In the genomic region with DNA sequence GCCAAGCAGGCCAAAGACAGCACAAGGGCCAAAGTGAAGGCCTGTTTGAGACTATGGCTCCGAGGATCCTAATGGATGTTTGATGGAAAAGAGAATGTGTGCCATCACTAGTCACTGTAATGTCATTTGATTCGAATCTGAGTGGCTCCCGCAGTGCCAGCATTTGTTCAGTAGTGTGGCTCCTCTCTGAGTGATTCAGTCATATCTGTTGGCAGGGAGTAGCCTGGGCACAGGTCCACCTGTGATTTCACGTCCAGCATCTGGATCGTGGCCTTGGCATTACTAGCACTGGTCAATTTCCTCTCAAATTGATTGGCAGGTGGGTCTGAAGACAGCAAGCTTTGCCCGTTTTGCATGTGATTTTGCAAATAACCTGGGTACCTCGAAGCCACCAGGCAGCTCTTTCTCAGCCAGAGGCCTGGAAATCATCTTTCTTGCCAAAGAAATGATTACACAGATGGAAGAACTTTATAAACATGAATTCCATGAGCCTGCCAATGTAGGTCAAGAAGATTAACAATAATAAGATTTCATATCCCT, we compare ENCODE assay signal across 12 mouse cellular contexts. TPM values are rescaled to one million over a fixed set of nuclear protein-coding genes. Genes with fewer than 3 reads are reported as not detected.
DNase-seq lines count a peak whose midpoint lies in the region; ATAC-seq and TF ChIP-seq lines count a peak whose summit lies in the region.
"Had no signal": no experiment of that assay in that cellular context is flagged by ENCODE, and none has a peak within 500 bp of the region (broad histone marks: within the 10 kb centered on the region; RNA-seq: fewer than 3 reads in every experiment).

No protein-coding gene starts in this region.

- H3K27me3 ChIP-seq in midbrain, embryonic 14.5 days (ENCODE audit: control insufficient read depth, insufficient read depth, low read length) = no peaks in the 10 kb centered on the region
- no peaks in the 10 kb centered on the region for H3K27me3 ChIP-seq in midbrain, embryonic 10.5 days (ENCODE audit: low read depth, poor library complexity, severe bottlenecking)
- H3K27me3 ChIP-seq in intestine, postnatal 0 days (replicated peaks; ENCODE audit: control insufficient read depth, insufficient read depth, low read length) = no peaks in the 10 kb centered on the region

- intact Hi-C loops in gastrocnemius, adult 2 months (cut with DNase I) = no loop called here
- intact Hi-C loops in heart, postnatal 14 days (cut with DNase I) = no loop called here

- no peak overlapping the region for H3K4me2 ChIP-seq in midbrain, embryonic 14.5 days (ENCODE audit: low read length)
- no peak overlapping the region for H3K4me2 ChIP-seq in intestine, postnatal 0 days (replicated peaks; ENCODE audit: low read depth)
- H3K4me2 ChIP-seq: hindbrain, embryonic 14.5 days had no signal

- H3K4me1 ChIP-seq in midbrain, embryonic 14.5 days (ENCODE audit: control insufficient read depth, insufficient read depth, low read length) = no peaks in the 10 kb centered on the region
- H3K4me1 ChIP-seq in midbrain, embryonic 10.5 days = no peaks in the 10 kb centered on the region
- 0 out of 2 replicates have a peak, but pooled peaks cover 6% of the 10 kb centered on the region for H3K4me1 ChIP-seq in intestine, postnatal 0 days (replicated peaks; ENCODE audit: control insufficient read depth, insufficient read depth, low read length)

- no peak overlapping the region for H3K27ac ChIP-seq in gastrocnemius, adult 2 months
- H3K27ac ChIP-seq in midbrain, embryonic 14.5 days (replicated peaks; ENCODE audit: low read depth, low read length) = no peak overlapping the region
- H3K27ac ChIP-seq in midbrain, embryonic 10.5 days (replicated peaks) = no peak overlapping the region
- no peak overlapping the region for H3K27ac ChIP-seq in intestine, postnatal 0 days (ENCODE audit: low read depth, low read length)

- H3K9ac ChIP-seq in midbrain, embryonic 14.5 days (replicated peaks; ENCODE audit: low read length) = no peak overlapping the region
- no peak overlapping the region for H3K9ac ChIP-seq in intestine, postnatal 0 days (ENCODE audit: low read depth, low read length)
- H3K9ac ChIP-seq: hindbrain, embryonic 14.5 days had no signal

- 85% methylated on average over 7 of the region's 7 CpGs for WGBS in midbrain, embryonic 14.5 days
- WGBS in midbrain, embryonic 10.5 days = 89% methylated on average over 7 of the region's 7 CpGs
- WGBS in intestine, postnatal 0 days = 84% methylated on average over 7 of the region's 7 CpGs

- DNase-seq in gastrocnemius, adult 2 months = peak; percentile 29
- DNase-seq in gastrocnemius, postnatal 4 days (ENCODE audit: low spot score in 2 of 2) = no peak
- peak; percentile 3 for DNase-seq in midbrain, embryonic 14.5 days
- no peak for DNase-seq in midbrain, embryonic 10.5 days (ENCODE audit: low spot score)
- DNase-seq in cerebellum, adult 11 months = peak; percentile 7
- peak; percentile 31 to 40 for DNase-seq in heart, postnatal 14 days
- no peak for DNase-seq in kidney, postnatal 4 days
- DNase-seq: kidney, postnatal 14 days; lung, adult 2 months; right cerebral cortex, postnatal 14 days had no signal

- TF ChIP-seq CTCF in gastrocnemius, adult 2 months (IDR thresholded peaks at IDR 0.05) = no peak
- TF ChIP-seq CTCF in intestine, postnatal 0 days (IDR thresholded peaks at IDR 0.05; ENCODE audit: low read depth) = no peak

- no peak overlapping the region for H3K4me3 ChIP-seq in gastrocnemius, adult 2 months
- H3K4me3 ChIP-seq in midbrain, embryonic 14.5 days (replicated peaks; ENCODE audit: low read depth, low read length) = no peak overlapping the region
- no peak overlapping the region for H3K4me3 ChIP-seq in midbrain, embryonic 10.5 days
- H3K4me3 ChIP-seq in intestine, postnatal 0 days (ENCODE audit: low read depth, low read length) = no peak overlapping the region

- no peaks in the 10 kb centered on the region for H3K36me3 ChIP-seq in midbrain, embryonic 14.5 days (ENCODE audit: control insufficient read depth, insufficient read depth, low read length)
- no peaks in the 10 kb centered on the region for H3K36me3 ChIP-seq in midbrain, embryonic 10.5 days
- no peaks in the 10 kb centered on the region for H3K36me3 ChIP-seq in intestine, postnatal 0 days (ENCODE audit: control insufficient read depth, insufficient read depth)

- ATAC-seq in midbrain, embryonic 14.5 days (ENCODE audit: low FRiP score, low TSS enrichment) = no peak
- ATAC-seq in intestine, postnatal 0 days = no peak

- no peaks in the 10 kb centered on the region for H3K9me3 ChIP-seq in midbrain, embryonic 14.5 days (ENCODE audit: control insufficient read depth, low read length)
- no peaks in the 10 kb centered on the region for H3K9me3 ChIP-seq in midbrain, embryonic 10.5 days (replicated peaks)
- no peaks in the 10 kb centered on the region for H3K9me3 ChIP-seq in intestine, postnatal 0 days (ENCODE audit: control insufficient read depth)

RNA-seq across cellular contexts. Expression of gene Parm1, which starts 41.7 kb away (rescaled TPM):
- total RNA-seq in gastrocnemius, adult 2 months (2021) = 10 to 100 TPM; 13.1 to 19.9 TPM
- 10 to 100 TPM; 24.0 to 24.2 TPM for total RNA-seq in gastrocnemius, postnatal 4 days (2021)
- polyA plus RNA-seq in midbrain, embryonic 14.5 days (2014; fragmentation: Nextera tagmentation; extraction: Ambion mirVana) = 3.1 and 5.1 TPM in 2 replicates
- polyA plus RNA-seq in midbrain, embryonic 10.5 days (2016; fragmentation: Nextera tagmentation; extraction: Ambion mirVana) = 16.1 and 18.9 TPM in 2 replicates
- total RNA-seq in heart, postnatal 14 days (2021) = 10 to 100 TPM; 48.3 to 48.8 TPM
- 11.0 and 11.7 TPM in 2 replicates for polyA plus RNA-seq in intestine, postnatal 0 days (2015; fragmentation: Nextera tagmentation; extraction: Ambion mirVana)

Comparison
In these comparisons a context has a peak if more than half of its experiments do, and no peak if none do; other contexts are left out.
1. DNase-seq: peak in gastrocnemius, adult 2 months (single experiment), midbrain, embryonic 14.5 days (single experiment), cerebellum, adult 11 months (single experiment) and heart, postnatal 14 days (2 of 2); none in gastrocnemius, postnatal 4 days (0 of 2), midbrain, embryonic 10.5 days (single experiment) and kidney, postnatal 4 days (0 of 2).